Comparison of ENCODE assay signal across 8 mouse cellular contexts in the genomic region with DNA sequence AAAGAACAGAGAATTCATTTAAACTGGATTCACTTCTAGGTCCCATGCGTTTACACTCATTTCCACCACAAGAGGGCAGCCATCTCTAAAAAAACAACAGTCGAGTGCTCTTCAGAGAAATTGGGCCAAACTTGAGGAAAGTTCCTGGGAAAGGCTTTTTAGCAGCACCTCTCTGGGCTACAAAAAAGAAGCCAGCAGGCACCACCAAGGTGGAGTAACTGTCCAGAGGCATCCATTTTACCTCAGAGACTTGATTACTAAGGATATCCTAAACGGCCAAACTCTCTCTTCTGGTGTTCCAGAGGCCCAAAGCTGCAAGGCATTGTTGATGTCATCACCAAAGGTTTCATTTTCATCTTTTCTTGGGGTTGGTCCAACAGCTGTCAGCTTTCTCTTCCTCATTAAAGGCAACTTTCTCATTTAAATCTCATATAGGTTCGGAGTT. TPM values are rescaled to one million over a fixed set of nuclear protein-coding genes. Genes with fewer than 3 reads are reported as not detected.
DNase-seq lines count a peak whose midpoint lies in the region; ATAC-seq lines count a peak whose summit lies in the region.

No protein-coding gene starts in this region.

- ATAC-seq in granulocyte monocyte progenitor cell, adult 5-6 weeks (replicated peaks; ENCODE audit: poor library complexity, severe bottlenecking) = peak; percentile 61

- peak; percentile 70 for DNase-seq in gastrocnemius, adult 18-20 months (ENCODE audit: low spot score)
- no peak for DNase-seq in gastrocnemius, postnatal 25 days
- DNase-seq in MEL-GATA-1-ER (ENCODE audit: extremely low read depth, low read depth) = peak; percentile 15
- DNase-seq in cerebellum, postnatal 36 days = peak; percentile 41 to 61
- DNase-seq in layer of hippocampus, adult 11-12 months (ENCODE audit: low spot score) = peak; percentile 78
- DNase-seq in lung, adult 18-20 months = peak; percentile 49 to 63
- peak; percentile 41 for DNase-seq in right cerebral cortex, postnatal 14 days

RNA-seq across cellular contexts. Expression of a gene that starts 1.7 kb away (rescaled TPM):
- total RNA-seq in gastrocnemius, adult 18-20 months (2021) = 1 to 10 TPM; 1.6 to 2.2 TPM
- total RNA-seq in gastrocnemius, postnatal 25 days (2021) = 1 to 10 TPM in 1 of 2 experiments, under 1 TPM in 1; 0.86 to 1.9 TPM
- not detected in 2 replicates for total RNA-seq in granulocyte monocyte progenitor cell, adult 5-6 weeks (2014; fragmentation: Nextera tagmentation)
- total RNA-seq in granulocyte monocyte progenitor cell, adult 5-6 weeks (2017) = not detected in 2 replicates
